Mouse (Mus musculus) spleen, embryonic (tissue): ENCODE data around the gene BC051142.
"Not testable (repeated sequence)": the region's sequence is repeated elsewhere in the genome, so short reads cannot be mapped to it uniquely, and the experiment has no call there.

ENCODE experiments used
- CTCF ChIA-PET: fragments of 350-600 bp; sonication (Branson Sonifier 250); formaldehyde crosslinking; loops from one replicate; lab custom pipeline; 2022; lab: Charles Lee

The BC051142 gene

GRCm38 (mm10) chr17:34497319-34497718 lies 98.7 kb downstream of the BC051142 start:
- CTCF ChIA-PET: not testable (repeated sequence)

GRCm38 (mm10) chr17:34497726-34498125 lies 99.1 kb downstream of the BC051142 start:
- CTCF ChIA-PET: not testable (repeated sequence)

- CTCF ChIA-PET: no interaction called here
Measured at GRCm38 (mm10) chr17:34507591-34507990, 109.0 kb downstream of the BC051142 start.
